Mouse (Mus musculus): ENCODE measurements around the gene Arhgap31.

GRCm38 (mm10) chr16:38670621-38671390 lies 42.3 kb downstream of the Arhgap31 start:
- no peak for TF ChIP-seq CTCF (IDR thresholded peaks at IDR 0.05; ENCODE audit: extremely low read depth, insufficient read depth, low read length)
- TF ChIP-seq POLR2A (IDR thresholded peaks at IDR 0.05; ENCODE audit: extremely low read depth, insufficient read depth, low read length) = no peak

Measured in cortical plate, adult 2 months (tissue).